Mouse (Mus musculus) heart, adult 2 months (tissue): ENCODE measurements around the gene Hivep1. TPM values are rescaled to one million over a fixed set of nuclear protein-coding genes. Genes with fewer than 3 reads are reported as not detected.

Experiments
- DNase-seq, 2 experiments: peaks; one replicate each; pipeline ENCODE4 v3.0.0; 2021
- H3K27ac ChIP-seq: fragments of 200-600 bp; 2 replicates; pipeline ENCODE4 v1.8.1; 2022
- H3K27me3 ChIP-seq: fragments of 200-500 bp; 2 replicates; pipeline ENCODE4 v1.6.1; 2012; ENCODE audit warnings: mild to moderate bottlenecking, low read length, inconsistent platforms, mixed read lengths; ENCODE audit not compliant: control insufficient read depth, insufficient read depth
- H3K36me3 ChIP-seq: fragments of 200-500 bp; 2 replicates; pipeline ENCODE4 v1.6.1; 2012; ENCODE audit warnings: low read length, inconsistent platforms; ENCODE audit not compliant: control insufficient read depth, insufficient read depth
- H3K4me1 ChIP-seq: fragments of 200-500 bp; 2 replicates; pipeline ENCODE4 v1.6.1; 2011; ENCODE audit warnings: low read length; ENCODE audit not compliant: control insufficient read depth, insufficient read depth
- H3K4me3 ChIP-seq: fragments of 200-600 bp; 2 replicates; pipeline ENCODE4 v1.8.1; 2022
- H3K79me2 ChIP-seq: fragments of 200-500 bp; replicated peaks from 2 replicates; pipeline ENCODE4 v1.6.1; 2012; ENCODE audit warnings: mild to moderate bottlenecking, inconsistent platforms, low read length, moderate library complexity, mixed read lengths; ENCODE audit not compliant: control insufficient read depth, insufficient read depth
- H3K9ac ChIP-seq: fragments of 200-500 bp; 2 replicates; pipeline ENCODE4 v1.6.1; 2012; ENCODE audit warnings: low read depth, mild to moderate bottlenecking, control low read depth, inconsistent platforms, low read length, mixed read lengths
- CTCF ChIP-seq: fragments of 200-600 bp; IDR thresholded peaks from 2 replicates; pipeline ENCODE4 v1.8.1; 2022; ENCODE audit warnings: antibody characterized with exemption, mild to moderate bottlenecking, moderate library complexity
- EP300 ChIP-seq: fragments of 200-500 bp; IDR thresholded peaks from 2 replicates; pipeline ENCODE4 v1.6.1; 2011; ENCODE audit warnings: low read depth, low read length, control low read depth; ENCODE audit not compliant: insufficient read depth
- POLR2A ChIP-seq: fragments of 200-500 bp; IDR thresholded peaks from 2 replicates; pipeline ENCODE4 v1.6.1; 2011; ENCODE audit warnings: mild to moderate bottlenecking, low read depth, low read length, control low read depth; ENCODE audit not compliant: insufficient read depth
- WGBS: fragments of 180-500 bp; shearing (Covaris S2); methylation state at CpG from one replicate; pipeline ENCODE4 v1.1.7; 2018; 5-methylcytosine and 5-hydroxymethylcytosine counted together
- intact Hi-C: fragments of 180-260 bp; cut with DNase I; formaldehyde crosslinking; loops from one replicate; pipeline ENCODE4 v1.15.1; 2025
- polyA plus RNA-seq: library from polyadenylated mRNA; depleted of rRNA; stranded (reverse); fragments of >200 nt; gene quantifications from 2 replicates; pipeline ENCODE4 v1.2.3, GENCODE M21; 2012; rRNA removed
- total RNA-seq, 2 experiments: library from RNA; stranded (reverse); gene quantifications; 2 replicates each; pipeline ENCODE4 v1.2.3; 2021

The Hivep1 gene
- total and polyA plus RNA-seq, 3 experiments: 16.8 to 23.2 (median 22.1) TPM

DNA sequence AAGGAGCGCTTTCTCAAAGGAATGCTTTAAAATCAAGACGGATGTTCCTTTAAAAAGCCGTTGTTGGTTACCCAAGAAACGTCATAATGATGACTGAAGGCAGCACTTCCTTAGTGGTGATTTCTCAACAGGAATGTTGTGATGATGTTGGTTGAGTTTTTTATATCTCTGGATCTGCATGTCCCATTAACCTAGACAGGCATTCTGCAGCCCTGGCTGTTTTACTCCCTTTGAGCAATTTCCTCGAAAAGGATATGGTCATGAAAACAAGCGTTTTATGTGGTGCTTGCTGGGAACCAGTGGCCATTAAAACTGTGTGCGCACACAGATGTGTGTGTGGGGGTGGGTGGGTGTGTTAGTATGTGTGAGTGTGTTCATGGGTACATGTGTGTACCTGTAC lies 170.6 kb downstream of the Hivep1 start:
- no peak overlapping the region for H3K27ac ChIP-seq
- no peaks in the 10 kb centered on the region for H3K27me3 ChIP-seq
- H3K4me3 ChIP-seq: no peak overlapping the region
- no peaks in the 10 kb centered on the region for H3K4me1 ChIP-seq
- WGBS: 84% methylated on average over 7 of the region's 7 CpGs
- no peak overlapping the region for H3K9ac ChIP-seq
- H3K79me2 ChIP-seq: no peaks in the 10 kb centered on the region
- no peaks in the 10 kb centered on the region for H3K36me3 ChIP-seq
- TF ChIP-seq POLR2A: no peak
- TF ChIP-seq EP300: no peak
- no peak for TF ChIP-seq CTCF
- intact Hi-C loops: no loop called here
- no peak for DNase-seq

GRCm38 (mm10) chr13:42228849-42229248 lies 177.0 kb downstream of the Hivep1 start:
- Histone ChIP-seq H3K79me2 (no peaks in the 10 kb centered on the region), H3K27ac (no peak overlapping the region), H3K36me3 (no peaks in the 10 kb centered on the region), H3K4me1 (no peaks in the 10 kb centered on the region), H3K27me3 (no peaks in the 10 kb centered on the region), H3K9ac (no peak overlapping the region), H3K4me3 (no peak overlapping the region)
- WGBS: 86% methylated on average over 10 of the region's 10 CpGs
- no peak for DNase-seq
- TF ChIP-seq POLR2A (no peak), CTCF (no peak), EP300 (no peak)
- intact Hi-C loops: no loop called here

DNA sequence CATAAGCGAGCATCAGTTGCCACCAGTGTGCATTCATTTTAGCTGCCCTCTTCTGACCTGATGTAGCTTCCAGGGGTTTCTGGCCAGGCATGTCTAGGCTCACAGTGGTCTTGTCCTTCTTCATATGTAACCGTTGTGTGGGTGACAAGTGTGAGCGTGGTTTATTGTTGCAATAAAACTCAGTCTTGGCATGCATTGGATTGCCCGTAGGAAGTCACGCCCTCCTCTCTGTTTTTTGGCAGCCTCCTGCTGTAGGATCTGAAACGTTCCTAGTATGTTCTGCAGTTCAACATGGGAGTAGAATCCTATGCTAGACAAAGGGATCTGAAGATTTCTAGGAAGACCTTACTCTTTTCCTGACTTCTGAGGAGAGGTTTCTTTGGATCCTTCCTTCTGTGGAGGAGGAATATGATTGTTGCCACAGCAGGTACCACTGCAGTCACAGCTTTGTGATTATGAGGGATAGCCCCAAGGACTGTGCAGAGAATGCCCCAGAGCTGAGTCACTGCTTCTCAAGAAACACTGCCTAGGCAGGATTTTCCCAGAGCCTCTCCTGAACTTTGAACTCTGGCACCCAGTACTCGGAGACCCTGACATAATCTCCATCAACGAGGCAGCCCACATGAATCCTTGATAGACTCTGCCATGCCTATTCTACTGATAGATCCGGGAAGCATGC lies 182.1 kb downstream of the Hivep1 start:
- TF ChIP-seq POLR2A: no peak
- TF ChIP-seq CTCF: no peak
- DNase-seq: no peak

DNA sequence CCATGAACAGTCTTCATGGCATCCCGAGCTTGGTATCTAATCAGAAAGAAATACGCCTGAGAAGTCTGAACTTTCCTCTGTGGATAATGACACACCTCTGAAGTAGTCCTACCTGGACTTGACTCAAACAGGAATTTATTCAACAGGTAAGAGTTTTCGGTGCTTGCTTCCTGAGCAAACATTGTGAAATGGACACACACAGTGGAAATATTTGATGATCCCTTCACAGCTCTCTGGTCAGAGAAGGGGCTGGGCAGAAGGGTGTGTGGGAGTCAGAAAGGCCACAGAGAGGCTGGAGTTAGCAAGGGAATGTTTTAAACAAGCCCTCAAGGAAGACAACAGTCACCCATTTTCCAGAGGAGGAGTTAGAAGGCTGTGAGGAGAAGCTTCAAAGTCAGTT lies 186.7 kb downstream of the Hivep1 start:
- no peak overlapping the region for H3K27ac ChIP-seq
- intact Hi-C loops: no loop called here
- H3K4me1 ChIP-seq: no peaks in the 10 kb centered on the region
- H3K9ac ChIP-seq: no peak overlapping the region
- H3K27me3 ChIP-seq: no peaks in the 10 kb centered on the region
- H3K4me3 ChIP-seq: no peak overlapping the region
- DNase-seq: no peak
- 79% methylated on average over 3 of the region's 3 CpGs for WGBS
- no peaks in the 10 kb centered on the region for H3K36me3 ChIP-seq
- TF ChIP-seq CTCF (no peak), POLR2A (no peak), EP300 (no peak)
- H3K79me2 ChIP-seq: no peaks in the 10 kb centered on the region

More for the DNA sequence above, 182.1 kb downstream of the Hivep1 start:
- no peaks in the 10 kb centered on the region for H3K4me1 ChIP-seq
- H3K27me3 ChIP-seq: no peaks in the 10 kb centered on the region
- H3K36me3 ChIP-seq: no peaks in the 10 kb centered on the region
- no peak overlapping the region for H3K9ac ChIP-seq
- WGBS: 62% methylated on average over 9 of the region's 9 CpGs
- intact Hi-C loops: no loop called here
- H3K4me3 ChIP-seq: no peak overlapping the region
- no peak overlapping the region for H3K27ac ChIP-seq
- H3K79me2 ChIP-seq: no peaks in the 10 kb centered on the region

GRCm38 (mm10) chr13:42242131-42242530 lies 190.3 kb downstream of the Hivep1 start:
- Histone ChIP-seq H3K36me3 (no peaks in the 10 kb centered on the region), H3K27ac (no peak overlapping the region), H3K4me3 (no peak overlapping the region), H3K4me1 (peaks cover 9% of the 10 kb centered on the region), H3K79me2 (no peaks in the 10 kb centered on the region), H3K9ac (no peak overlapping the region), H3K27me3 (no peaks in the 10 kb centered on the region)
- intact Hi-C loops: loop anchor here (5.0 kb wide), 2 partner anchors 65 to 345 kb away; no protein-coding TSS in a partner anchor
- WGBS: 58% methylated on average over 3 of the region's 3 CpGs
- TF ChIP-seq EP300: no peak
- TF ChIP-seq CTCF: no peak
- no peak for TF ChIP-seq POLR2A
- no peak for DNase-seq

Other genes with a start within 250 kb of the Hivep1 start
- 1 to 10 TPM in 1 of 2 experiments, under 1 TPM in 1; 0.64 to 2.3 TPM for gene Adtrp, start 204.3 kb upstream of the Hivep1 start, total RNA-seq
- 4.2 and 4.7 TPM in 2 replicates for gene Adtrp, start 204.3 kb upstream of the Hivep1 start, polyA plus RNA-seq
- 1 to 10 TPM; 3.0 to 3.2 TPM for gene Edn1, start 249.5 kb downstream of the Hivep1 start, total RNA-seq
- gene Edn1, start 249.5 kb downstream of the Hivep1 start, polyA plus RNA-seq: 2.2 and 4.4 TPM in 2 replicates